Mouse (Mus musculus) embryo, embryonic 10 days (tissue): ENCODE data around the gene Ubl4b.

Experiments
- DNase-seq: peaks from one replicate; pipeline ENCODE4 v3.0.0-alpha.2; 2015; ENCODE audit warnings: low spot score

Ubl4b gene

DNA sequence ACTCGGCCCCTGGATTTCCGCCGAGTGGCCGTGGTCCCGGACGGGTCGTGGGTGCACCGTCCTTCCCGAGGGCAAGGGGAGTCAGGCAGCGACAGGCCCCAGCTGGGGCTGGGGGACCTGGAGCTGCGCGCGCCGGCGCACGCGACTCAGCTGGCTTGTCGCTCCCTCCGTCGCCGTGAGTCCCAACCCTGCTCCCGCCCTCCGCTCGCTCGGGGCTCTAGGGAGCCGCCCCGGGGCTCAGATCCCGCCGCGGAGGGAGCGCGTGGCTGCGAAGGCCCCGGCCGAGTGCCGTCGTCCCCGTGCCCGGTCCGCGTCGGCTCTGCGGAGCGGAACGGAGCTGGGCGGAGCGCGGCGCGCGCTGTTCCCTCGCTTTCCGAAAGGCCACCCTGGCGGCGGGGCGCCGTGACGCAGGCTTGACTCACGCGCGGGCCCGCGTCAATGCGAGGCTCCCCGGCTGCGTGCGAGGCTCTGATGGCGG lies 37.2 kb downstream of the Ubl4b start, which contains the start of gene Slc6a17:
Gene Slc6a17, minus strand, starts transcription at position 388 of the 478 bp plus-strand sequence.
- peak; percentile 73 for DNase-seq

DNA sequence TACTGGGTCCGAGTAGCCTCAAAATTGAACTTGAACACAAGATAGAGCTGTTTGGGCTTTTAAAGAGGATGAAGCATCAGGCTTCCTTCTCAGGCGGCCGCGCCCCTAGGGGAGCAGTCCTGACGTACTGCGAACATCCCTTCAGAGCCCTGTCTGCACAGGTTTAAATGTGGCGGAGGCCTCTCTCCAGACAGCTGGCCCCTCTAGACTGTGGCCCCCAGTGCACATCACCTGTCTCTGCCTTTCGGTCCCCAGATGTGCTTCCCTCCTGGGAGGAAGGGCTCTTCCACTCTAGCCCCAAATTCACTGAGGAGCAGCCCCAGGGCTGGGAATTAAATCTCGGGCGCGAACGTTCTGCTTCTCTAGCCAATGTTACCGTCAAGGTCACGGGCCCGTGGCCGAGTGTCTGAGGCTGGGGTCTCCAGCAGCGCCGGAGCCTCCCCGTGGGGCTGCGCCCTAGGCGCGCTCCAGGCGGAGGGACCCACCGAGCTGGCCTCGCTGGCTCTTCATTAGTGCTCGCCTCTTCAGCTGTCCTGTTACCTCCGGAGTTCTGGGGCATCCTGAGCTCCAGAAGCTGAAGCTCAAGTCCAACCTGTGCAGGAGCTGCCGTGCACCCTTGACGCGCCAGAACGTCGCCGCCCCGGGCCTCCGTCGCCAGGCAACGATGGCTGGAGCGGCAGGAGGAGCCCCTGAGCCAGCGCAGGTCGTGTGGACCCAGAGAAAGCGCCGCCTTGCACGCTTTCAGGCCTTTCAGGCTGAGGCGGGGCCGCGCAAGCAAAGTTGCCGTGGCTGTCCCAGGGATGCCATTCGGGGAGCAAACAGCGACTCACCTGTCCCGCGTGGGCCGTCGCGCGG lies 37.9 kb downstream of the Ubl4b start:
- DNase-seq: peak; percentile 83

DNA sequence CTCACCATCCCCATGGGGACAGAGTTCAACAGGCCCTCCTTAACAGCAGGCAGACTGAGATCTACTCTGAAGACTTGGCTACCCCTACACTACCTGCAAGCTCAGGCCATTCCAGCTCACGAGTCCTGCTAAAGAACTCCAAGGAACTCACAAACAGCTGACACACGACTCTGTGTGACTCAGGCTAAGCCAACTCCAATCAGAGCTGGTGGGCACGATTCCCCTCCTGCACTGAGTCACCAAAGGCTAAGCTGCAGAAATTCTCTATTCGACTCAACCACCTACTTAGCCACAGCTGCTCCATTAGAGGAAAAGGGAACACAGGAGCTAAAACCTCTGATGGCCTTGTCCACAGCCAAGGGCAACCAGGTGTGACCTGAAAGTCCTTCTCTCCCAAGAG lies 38.9 kb downstream of the Ubl4b start:
- no peak for DNase-seq

DNA sequence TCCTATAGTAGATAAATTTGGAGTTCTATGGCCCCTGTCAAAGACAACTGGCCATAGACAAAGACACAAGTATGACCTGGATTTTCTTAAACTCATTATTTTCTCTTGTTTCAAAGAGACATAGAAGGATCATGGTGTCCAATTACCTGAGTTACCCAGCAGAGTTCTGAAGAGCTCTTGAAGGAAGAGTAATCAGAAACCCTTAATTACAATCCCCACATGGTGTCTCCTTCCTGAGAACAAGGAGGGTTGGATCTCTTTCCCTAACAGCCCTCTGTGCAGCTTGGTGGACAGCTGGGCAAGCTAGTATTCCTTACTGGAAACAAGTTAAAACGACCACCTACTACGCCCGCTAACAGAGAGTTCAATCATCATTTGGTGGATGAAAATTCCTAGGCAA lies 43.5 kb downstream of the Ubl4b start:
- DNase-seq: no peak

DNA sequence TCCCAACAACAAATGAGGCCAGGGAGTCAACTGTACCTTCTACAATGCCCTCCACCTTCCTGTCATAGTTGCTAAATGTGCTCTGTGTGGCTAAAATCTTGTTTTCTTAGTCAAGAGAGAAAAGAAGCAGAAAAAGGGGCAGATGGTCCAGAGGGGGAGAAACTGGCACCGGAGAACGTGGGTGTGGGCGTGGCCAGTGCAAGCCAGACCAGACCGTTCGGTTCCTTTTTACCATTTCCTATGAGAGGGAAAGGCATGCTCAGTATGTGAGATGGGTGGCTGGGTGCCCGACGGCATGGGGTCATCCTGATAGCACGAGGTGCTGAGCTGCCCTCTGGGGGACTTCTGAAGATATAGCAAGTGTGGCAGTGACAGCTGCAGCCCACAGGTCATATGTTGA lies 46.2 kb downstream of the Ubl4b start:
- DNase-seq: no peak

DNA sequence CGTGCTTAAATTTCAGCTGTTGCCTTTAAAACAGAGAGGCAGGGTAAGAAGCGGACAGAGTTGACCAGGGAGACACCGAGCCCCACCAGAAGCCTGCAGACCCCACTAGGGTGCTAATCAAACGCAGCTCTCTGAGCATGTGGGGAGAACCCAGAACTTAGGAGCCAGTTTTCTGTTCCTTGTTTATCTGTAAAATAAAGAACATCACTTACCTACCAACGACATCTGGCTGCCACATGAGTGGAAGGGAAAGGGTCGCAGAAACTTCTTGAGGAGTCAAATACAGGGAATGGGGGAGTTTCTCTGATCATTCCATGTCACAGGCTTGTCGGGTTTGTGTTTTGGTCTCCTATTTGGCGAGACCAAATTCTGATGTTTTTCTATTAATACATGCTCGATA lies 46.9 kb downstream of the Ubl4b start:
- peak; percentile 50 for DNase-seq

DNA sequence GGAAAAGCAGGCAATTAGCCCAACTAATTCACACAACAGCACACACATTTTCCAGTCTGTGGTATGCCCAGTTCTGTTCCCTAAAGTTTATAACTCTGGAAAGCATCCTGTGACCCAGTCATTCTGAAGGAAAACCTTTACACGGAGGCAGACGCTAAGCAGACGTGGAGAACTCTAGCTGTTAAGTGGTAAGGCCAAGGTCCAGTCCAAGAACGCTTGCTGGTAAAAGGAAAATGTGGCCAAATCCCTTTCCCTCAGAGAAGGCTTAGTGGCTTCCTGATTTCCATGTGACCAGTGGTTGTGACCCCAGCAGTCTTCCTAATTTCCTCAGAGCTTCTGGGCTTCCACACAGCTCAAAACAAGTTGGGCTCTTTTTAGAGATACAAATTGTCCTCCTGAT lies 48.3 kb downstream of the Ubl4b start:
- no peak for DNase-seq

DNA sequence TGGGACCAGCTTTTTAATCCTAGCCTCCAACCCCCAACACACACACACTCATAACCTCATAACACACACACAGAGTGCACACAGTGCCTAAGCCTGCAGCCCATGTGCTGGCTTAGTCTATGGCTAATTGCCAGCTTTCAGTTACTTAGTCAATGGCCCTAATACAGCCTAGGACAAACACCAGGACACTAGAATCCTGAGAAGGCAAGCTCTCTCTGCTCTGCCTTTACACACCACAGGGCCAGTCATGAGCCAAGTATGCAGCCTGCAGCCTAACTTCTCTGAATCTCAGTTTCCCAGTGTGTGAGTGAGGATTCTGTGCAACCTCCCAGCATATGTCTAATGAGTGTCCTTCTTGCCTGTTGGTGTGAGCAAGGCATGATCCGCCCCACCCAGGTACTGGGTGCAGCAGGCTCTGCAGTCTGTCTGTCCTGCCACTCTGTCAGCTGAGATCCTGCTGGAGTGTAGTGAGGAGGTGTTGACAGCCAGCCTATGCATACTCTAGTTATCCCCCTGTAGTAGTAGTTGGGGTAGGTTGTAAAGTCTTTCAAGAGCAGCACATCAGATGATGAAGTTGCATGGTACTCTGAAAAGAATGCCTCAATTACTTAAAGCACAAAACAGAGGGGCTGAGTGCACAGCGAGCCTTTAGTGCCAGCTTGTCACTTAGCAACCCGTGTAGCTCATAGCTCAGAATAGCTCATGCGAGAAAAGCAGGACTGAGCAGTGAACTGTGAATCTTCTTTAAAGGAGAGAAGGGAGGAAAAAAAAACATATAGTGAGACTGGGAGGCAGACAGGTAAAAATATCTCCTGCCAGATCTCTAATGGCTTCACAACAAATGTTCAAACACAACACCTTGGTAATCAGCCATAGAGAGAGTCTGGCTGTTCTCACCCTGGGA lies 49.2 kb downstream of the Ubl4b start:
- peak; percentile 68 for DNase-seq

DNA sequence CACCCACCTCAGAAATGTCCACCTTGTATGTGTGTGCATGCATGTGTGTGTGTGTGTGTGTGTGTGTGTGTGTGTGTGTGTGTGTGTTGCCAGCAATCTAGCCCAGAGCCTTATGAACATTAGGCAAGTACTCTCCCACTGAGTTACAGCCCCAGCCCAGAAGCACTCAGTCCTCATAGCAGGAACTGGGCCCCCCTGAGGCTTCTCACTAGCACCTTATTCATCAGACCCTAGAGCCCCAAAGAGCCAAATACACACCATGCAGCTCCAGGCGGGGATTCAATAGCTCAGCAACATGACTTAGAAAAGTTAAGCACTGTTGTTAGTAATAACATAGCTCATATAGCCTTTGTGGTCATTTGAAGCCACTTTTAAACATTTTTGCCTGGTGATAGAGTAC lies 50.3 kb downstream of the Ubl4b start:
- DNase-seq: no peak

DNA sequence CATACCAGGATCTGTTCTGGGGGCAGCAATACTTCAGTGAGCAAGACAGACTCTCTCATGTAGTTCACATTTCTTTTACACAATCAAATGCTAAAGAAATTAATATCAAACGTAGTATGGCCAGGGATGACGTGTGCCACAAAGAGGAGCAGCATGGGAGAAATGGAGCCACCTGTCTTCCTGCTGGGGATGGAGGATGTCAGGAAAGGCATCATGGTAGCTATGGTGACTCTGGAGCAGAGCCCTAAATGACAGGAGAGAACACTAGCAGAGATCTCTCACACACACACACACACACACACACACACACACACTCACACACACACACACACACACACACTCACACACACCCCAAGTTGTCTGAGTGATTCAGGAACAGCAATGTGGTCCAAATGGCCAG lies 51.2 kb downstream of the Ubl4b start:
- no peak for DNase-seq
